Comparison of ENCODE assay signal across 8 mouse cellular contexts in genomic region chr7:49811346-49811745, GRCm38 (mm10). TPM values are rescaled to one million over a fixed set of nuclear protein-coding genes. Genes with fewer than 3 reads are reported as not detected.
A peak's percentile ranks its signal among the peaks of the same experiment; 100 is the strongest.
DNase-seq lines count a peak whose midpoint lies in the region; ATAC-seq and TF ChIP-seq lines count a peak whose summit lies in the region.
"Had no signal": no experiment of that assay in that cellular context is flagged by ENCODE, and none has a peak within 500 bp of the region (broad histone marks: within the 10 kb centered on the region; RNA-seq: fewer than 3 reads in every experiment).

No protein-coding gene starts in this region.

- peak; percentile 68 for TF ChIP-seq CTCF in kidney, postnatal 0 days (IDR thresholded peaks at IDR 0.05; ENCODE audit: low read depth)

- no peaks in the 10 kb centered on the region for H3K27me3 ChIP-seq in kidney, postnatal 0 days (ENCODE audit: insufficient read depth, low read length)
- no peaks in the 10 kb centered on the region for H3K27me3 ChIP-seq in hindbrain, embryonic 16.5 days (replicated peaks; ENCODE audit: control insufficient read depth, insufficient read depth, low read length)
- H3K27me3 ChIP-seq: liver, embryonic 13.5 days had no signal

- H3K36me3 ChIP-seq in kidney, postnatal 0 days (ENCODE audit: insufficient read depth, low read length): 0 out of 2 replicates have a peak, but pooled peaks cover 6% of the 10 kb centered on the region
- peaks cover 9% of the 10 kb centered on the region for H3K36me3 ChIP-seq in hindbrain, embryonic 16.5 days (ENCODE audit: control insufficient read depth, insufficient read depth, low read length)

- DNase-seq in kidney, postnatal 0 days (ENCODE audit: low spot score): peak; percentile 63
- no peak for DNase-seq in kidney, adult 8-10 months
- DNase-seq in CD4-positive, CD25-positive, alpha-beta regulatory T cell, adult 2 months (ENCODE audit: low read depth, low spot score): peak; percentile 28
- peak; percentile 30 for DNase-seq in ES-CJ7 (ENCODE audit: low read depth, low spot score)
- no peak for DNase-seq in right cerebral cortex, postnatal 4 days
- DNase-seq in frontal cortex, postnatal 36 days (ENCODE audit: low spot score in 2 of 2): no peak
- DNase-seq: liver, embryonic 13.5 days had no signal

- H3K27ac ChIP-seq in kidney, postnatal 0 days: no peak overlapping the region
- H3K27ac ChIP-seq in hindbrain, embryonic 16.5 days (ENCODE audit: low read depth, low read length): no peak overlapping the region
- H3K27ac ChIP-seq: liver, embryonic 13.5 days had no signal

- 39% methylated on average over 4 of the region's 4 CpGs for WGBS in kidney, postnatal 0 days
- 53% methylated on average over 4 of the region's 4 CpGs for WGBS in hindbrain, embryonic 16.5 days

- H3K4me3 ChIP-seq in kidney, postnatal 0 days (replicated peaks; ENCODE audit: low read depth, low read length): no peak overlapping the region
- H3K4me3 ChIP-seq in hindbrain, embryonic 16.5 days (ENCODE audit: low read length): no peak overlapping the region
- H3K4me3 ChIP-seq: liver, embryonic 13.5 days had no signal

- H3K4me2 ChIP-seq in kidney, postnatal 0 days (ENCODE audit: low read length): no peak overlapping the region
- H3K4me2 ChIP-seq in hindbrain, embryonic 16.5 days (ENCODE audit: low read length): no peak overlapping the region
- H3K4me2 ChIP-seq: liver, embryonic 13.5 days had no signal

- H3K9me3 ChIP-seq in kidney, postnatal 0 days (replicated peaks; ENCODE audit: low read length): no peaks in the 10 kb centered on the region
- no peaks in the 10 kb centered on the region for H3K9me3 ChIP-seq in hindbrain, embryonic 16.5 days (ENCODE audit: control insufficient read depth, low read length)
- H3K9me3 ChIP-seq: liver, embryonic 13.5 days had no signal

- no peak for ATAC-seq in kidney, postnatal 0 days (replicated peaks; ENCODE audit: low FRiP score, low read depth)
- ATAC-seq in hindbrain, embryonic 16.5 days: peak; percentile 63; the same call in 1 of the 2 replicates

- no peaks in the 10 kb centered on the region for H3K4me1 ChIP-seq in kidney, postnatal 0 days (replicated peaks; ENCODE audit: insufficient read depth, low read length)
- H3K4me1 ChIP-seq in hindbrain, embryonic 16.5 days (ENCODE audit: control insufficient read depth, insufficient read depth, low read depth, low read length): no peaks in the 10 kb centered on the region

- H3K9ac ChIP-seq in kidney, postnatal 0 days (ENCODE audit: low read depth, low read length): no peak overlapping the region
- H3K9ac ChIP-seq in hindbrain, embryonic 16.5 days (ENCODE audit: low read depth, low read length): no peak overlapping the region
- H3K9ac ChIP-seq: liver, embryonic 13.5 days had no signal

RNA-seq across cellular contexts. Expression of gene Prmt3, which starts 33.2 kb away (rescaled TPM):
- polyA plus RNA-seq in kidney, postnatal 0 days (2015; fragmentation: Nextera tagmentation; extraction: Ambion mirVana): 50.7 and 52.3 TPM in 2 replicates
- polyA plus RNA-seq in hindbrain, embryonic 16.5 days (2015; fragmentation: Nextera tagmentation; extraction: Ambion mirVana): 44.9 and 50.0 TPM in 2 replicates

RNA-seq across cellular contexts. Expression of gene Htatip2, which starts 52.4 kb away (rescaled TPM):
- 11.3 and 12.6 TPM in 2 replicates for polyA plus RNA-seq in kidney, postnatal 0 days (2015; fragmentation: Nextera tagmentation; extraction: Ambion mirVana)
- 4.2 and 5.2 TPM in 2 replicates for polyA plus RNA-seq in hindbrain, embryonic 16.5 days (2015; fragmentation: Nextera tagmentation; extraction: Ambion mirVana)

Comparison
In these comparisons a context has a peak if more than half of its experiments do, and no peak if none do; other contexts are left out.
1. DNase-seq: peak in kidney, postnatal 0 days (single experiment), CD4-positive, CD25-positive, alpha-beta regulatory T cell, adult 2 months (single experiment) and ES-CJ7 (single experiment); none in kidney, adult 8-10 months (0 of 2), right cerebral cortex, postnatal 4 days (single experiment) and frontal cortex, postnatal 36 days (0 of 2).